Mouse (Mus musculus): ENCODE measurements at regions not wholly inside any gene's neighbourhood (a gene's known extent, or its start where the extent isn't known, plus 50 kb on each side); places are given as distances from the start of the nearest gene placed in this dataset.

DNA sequence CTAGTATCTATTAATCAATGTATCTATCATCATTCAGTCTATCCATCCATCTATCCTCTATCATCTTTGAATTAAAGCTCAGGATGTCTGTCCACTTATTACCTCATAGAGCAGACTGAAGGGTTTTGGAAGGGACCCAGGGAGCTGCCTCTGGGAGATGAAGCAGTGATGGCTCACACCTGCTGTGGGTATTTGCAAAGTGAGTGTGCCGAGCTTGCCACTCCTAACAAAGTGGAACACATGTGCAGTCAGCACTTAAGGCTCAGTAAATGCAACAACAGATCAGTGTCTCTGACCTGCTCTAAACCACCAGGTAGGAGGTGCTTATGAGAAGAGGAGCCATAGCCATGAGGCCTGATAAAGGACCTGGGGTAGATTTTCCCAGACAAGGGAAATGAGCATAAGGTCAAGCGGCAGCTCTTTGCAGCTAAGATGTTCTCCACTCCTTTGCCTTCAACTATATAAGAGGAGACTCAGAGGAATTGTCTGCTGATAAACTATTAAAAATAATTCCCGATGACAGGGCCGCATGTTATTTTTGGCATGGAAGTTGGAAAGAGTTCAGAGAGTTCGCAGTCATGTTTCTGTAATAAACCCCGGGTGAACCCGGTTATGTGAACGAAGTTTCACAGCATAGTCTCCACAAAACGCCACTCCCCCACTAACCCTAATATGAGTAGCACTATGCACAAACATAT, 122.9 kb upstream of the Ccnd2 start:
- TF ChIP-seq ZC3H11A (IDR thresholded peaks at IDR 0.05; ENCODE audit: borderline replicate concordance, low read depth, low read length) (no peak), ZNF384 (IDR thresholded peaks at IDR 0.05; ENCODE audit: low read depth, low read length) (no peak), HCFC1 (IDR thresholded peaks at IDR 0.05; ENCODE audit: borderline replicate concordance, insufficient read depth, low read length) (no peak)

Data from ES-E14 (cell line).